Mouse (Mus musculus) heart, embryonic 11.5 days (tissue): Measurements from ENCODE around the gene Tmem219. TPM values are rescaled to one million over a fixed set of nuclear protein-coding genes. Genes with fewer than 3 reads are reported as not detected.
"Not testable (repeated sequence)": the region's sequence is repeated elsewhere in the genome, so short reads cannot be mapped to it uniquely, and the experiment has no call there.

ENCODE experiments used
- ATAC-seq: fragments of 200-750 bp; cut with Nextera tagmentation; replicated peaks from 2 replicates; pipeline ENCODE4 v1.8.0; 2017; ENCODE audit warnings: moderate library complexity; ENCODE audit not compliant: insufficient number of reproducible peaks, low FRiP score, low TSS enrichment
- H3K27ac ChIP-seq: fragments of 300-500 bp; sonication (generic); 2 replicates; pipeline ENCODE4 v1.5.1; 2014; ENCODE audit warnings: mild to moderate bottlenecking, low read depth, low read length
- H3K27me3 ChIP-seq: fragments of 300-500 bp; sonication (generic); 2 replicates; pipeline ENCODE4 v1.6.1; 2014; ENCODE audit warnings: mild to moderate bottlenecking, low read length, mixed read lengths; ENCODE audit not compliant: control insufficient read depth, insufficient read depth
- H3K36me3 ChIP-seq: fragments of 300-500 bp; sonication (generic); 2 replicates; pipeline ENCODE4 v1.6.1; 2014; ENCODE audit warnings: mild to moderate bottlenecking, low read length, moderate library complexity, mixed read lengths; ENCODE audit not compliant: control insufficient read depth, insufficient read depth
- H3K4me1 ChIP-seq: fragments of 300-500 bp; sonication (generic); 2 replicates; pipeline ENCODE4 v1.6.1; 2014; ENCODE audit warnings: low read length; ENCODE audit not compliant: control insufficient read depth, insufficient read depth
- H3K4me2 ChIP-seq: fragments of 300-500 bp; sonication (generic); 2 replicates; pipeline ENCODE4 v1.6.1; 2014; ENCODE audit warnings: mild to moderate bottlenecking, moderate library complexity
- H3K4me3 ChIP-seq: fragments of 300-500 bp; sonication (generic); 2 replicates; pipeline ENCODE4 v1.5.1; 2014; ENCODE audit warnings: low read depth, low read length
- H3K9ac ChIP-seq: fragments of 300-500 bp; sonication (generic); 2 replicates; pipeline ENCODE4 v1.6.1; 2014; ENCODE audit warnings: mild to moderate bottlenecking, low read depth, low read length, moderate library complexity
- H3K9me3 ChIP-seq: fragments of 300-500 bp; sonication (generic); replicated peaks from 2 replicates; pipeline ENCODE4 v1.6.1; 2016; ENCODE audit warnings: low read length; ENCODE audit not compliant: control insufficient read depth
- WGBS: fragments of 180-500 bp; shearing (Covaris S2); extraction: QIAGEN DNeasy Blood & Tissue Kit; methylation state at CpG from one replicate; pipeline ENCODE4 v1.1.7; 2014; ENCODE audit not compliant: insufficient replicate concordance; 5-methylcytosine and 5-hydroxymethylcytosine counted together
- polyA plus RNA-seq: library from polyadenylated mRNA; unstranded; fragments of >200 nt; fragmentation: Nextera tagmentation; extraction: Ambion mirVana; gene quantifications from 2 replicates; pipeline ENCODE4 v1.2.1, GENCODE M21; 2014

Gene Tmem219
- polyA plus RNA-seq, 1 experiment from 2014 or later, result 13.5 TPM

GRCm38 (mm10) chr7:126932652-126933051, 9.9 kb upstream of the Tmem219 start:
- 0 out of 2 replicates have a peak, but pooled peaks cover 6% of the 10 kb centered on the region for H3K36me3 ChIP-seq
- ATAC-seq, result no peak
- no peak overlapping the region for H3K27ac ChIP-seq
- no peaks in the 10 kb centered on the region for H3K27me3 ChIP-seq
- 82% methylated on average over 2 of the region's 2 CpGs for WGBS
- peaks cover 4% of the 10 kb centered on the region; the same call in 1 of the 2 replicates for H3K4me1 ChIP-seq
- H3K9me3 ChIP-seq, result no peaks in the 10 kb centered on the region
- H3K4me3 ChIP-seq, result no peak overlapping the region
- H3K4me2 ChIP-seq, result no peak overlapping the region
- H3K9ac ChIP-seq, result no peak overlapping the region

- 1% methylated on average over 27 of the region's 27 CpGs for WGBS
- H3K4me1 ChIP-seq, result peaks cover 4% of the 10 kb centered on the region; the same call in 1 of the 2 replicates
- peak overlapping the region; percentile 98 for H3K4me2 ChIP-seq
- no peaks in the 10 kb centered on the region for H3K36me3 ChIP-seq
- peak overlapping the region; percentile 85 for H3K4me3 ChIP-seq
- ATAC-seq, result peak; percentile 31
- H3K9ac ChIP-seq, result peak overlapping the region; percentile 90
- H3K27me3 ChIP-seq, result no peaks in the 10 kb centered on the region
- H3K27ac ChIP-seq, result peak overlapping the region; percentile 80
- no peaks in the 10 kb centered on the region for H3K9me3 ChIP-seq
These were observed 6.3 kb upstream of the Tmem219 start for GRCm38 (mm10) chr7:126929046-126929445.

GRCm38 (mm10) chr7:126928384-126929037, 5.8 kb upstream of the Tmem219 start, which contains the start of gene Kctd13:
TSS of gene Kctd13 (plus strand) at chr7:126928879.
- whole genome bisulfite sequencing, result 3% methylated on average over 56 of the region's 56 CpGs
- Histone ChIP-seq H3K4me1 (peaks cover 4% of the 10 kb centered on the region; the same call in 1 of the 2 replicates), H3K27ac (peak within 1 kb of the TSS; percentile 80), H3K36me3 (no peaks in the 10 kb centered on the region), H3K4me3 (peak within 1 kb of the TSS; percentile 85), H3K4me2 (peak within 1 kb of the TSS; percentile 98), H3K27me3 (no peaks in the 10 kb centered on the region), H3K9ac (peak within 1 kb of the TSS; percentile 90), H3K9me3 (no peaks in the 10 kb centered on the region)
- peak; percentile 93 for ATAC-seq

GRCm38 (mm10) chr7:126926299-126926698, 3.6 kb upstream of the Tmem219 start:
- no peaks in the 10 kb centered on the region for H3K9me3 ChIP-seq
- H3K36me3 ChIP-seq, result no peaks in the 10 kb centered on the region
- 28% methylated on average over 3 of the region's 3 CpGs for WGBS
- ATAC-seq, result no peak
- peaks cover 4% of the 10 kb centered on the region; the same call in 1 of the 2 replicates for H3K4me1 ChIP-seq
- no peak overlapping the region for H3K9ac ChIP-seq
- no peaks in the 10 kb centered on the region for H3K27me3 ChIP-seq
- H3K4me3 ChIP-seq, result no peak overlapping the region
- no peak overlapping the region for H3K27ac ChIP-seq
- H3K4me2 ChIP-seq, result no peak overlapping the region

GRCm38 (mm10) chr7:126923999-126924398, 1.3 kb upstream of the Tmem219 start:
- 55% methylated on average over 5 of the region's 5 CpGs for WGBS
- Histone ChIP-seq H3K27me3 (no peaks in the 10 kb centered on the region), H3K4me3 (no peak overlapping the region), H3K9ac (no peak overlapping the region), H3K4me2 (no peak overlapping the region), H3K9me3 (no peaks in the 10 kb centered on the region), H3K36me3 (no peaks in the 10 kb centered on the region), H3K27ac (no peak overlapping the region), H3K4me1 (no peaks in the 10 kb centered on the region)
- no peak for ATAC-seq

GRCm38 (mm10) chr7:126921563-126921962, 1.2 kb downstream of the Tmem219 start:
- Histone ChIP-seq H3K36me3 (no peaks in the 10 kb centered on the region), H3K9ac (no peak overlapping the region), H3K4me1 (no peaks in the 10 kb centered on the region), H3K9me3 (no peaks in the 10 kb centered on the region), H3K4me2 (no peak overlapping the region), H3K27ac (no peak overlapping the region), H3K4me3 (no peak overlapping the region), H3K27me3 (no peaks in the 10 kb centered on the region)
- 68% methylated on average over 2 of the region's 2 CpGs for WGBS
- ATAC-seq, result no peak

GRCm38 (mm10) chr7:126919973-126920372, 2.7 kb downstream of the Tmem219 start:
- no peak for ATAC-seq
- no peaks in the 10 kb centered on the region for H3K4me1 ChIP-seq
- no peaks in the 10 kb centered on the region for H3K36me3 ChIP-seq
- no peak overlapping the region for H3K9ac ChIP-seq
- no peaks in the 10 kb centered on the region; the same call in 1 of the 2 replicates for H3K27me3 ChIP-seq
- no peaks in the 10 kb centered on the region for H3K9me3 ChIP-seq
- WGBS, result 81% methylated on average over 4 of the region's 4 CpGs
- no peak overlapping the region for H3K27ac ChIP-seq
- H3K4me3 ChIP-seq, result no peak overlapping the region
- no peak overlapping the region for H3K4me2 ChIP-seq

- not testable (repeated sequence) for H3K9me3 ChIP-seq, H3K4me2 ChIP-seq, H3K4me3 ChIP-seq, H3K9ac ChIP-seq, H3K36me3 ChIP-seq, H3K4me1 ChIP-seq, H3K27ac ChIP-seq, H3K27me3 ChIP-seq, ATAC-seq
- 49% methylated on average over 4 of the region's 4 CpGs for WGBS
These were observed 4.4 kb downstream of the Tmem219 start for GRCm38 (mm10) chr7:126918356-126918755.

- H3K27me3 ChIP-seq, result no peaks in the 10 kb centered on the region; the same call in 1 of the 2 replicates
- H3K4me2 ChIP-seq, result no peak overlapping the region
- no peak overlapping the region for H3K27ac ChIP-seq
- H3K36me3 ChIP-seq, result no peaks in the 10 kb centered on the region
- H3K4me3 ChIP-seq, result no peak overlapping the region
- no peak for ATAC-seq
- no peaks in the 10 kb centered on the region for H3K4me1 ChIP-seq
- no peaks in the 10 kb centered on the region for H3K9me3 ChIP-seq
- H3K9ac ChIP-seq, result no peak overlapping the region
- 71% methylated on average over 3 of the region's 3 CpGs for WGBS
These were observed 7.9 kb downstream of the Tmem219 start for GRCm38 (mm10) chr7:126914844-126915243.
